Comparison of ENCODE assay signal across 8 mouse cellular contexts in the genomic region with DNA sequence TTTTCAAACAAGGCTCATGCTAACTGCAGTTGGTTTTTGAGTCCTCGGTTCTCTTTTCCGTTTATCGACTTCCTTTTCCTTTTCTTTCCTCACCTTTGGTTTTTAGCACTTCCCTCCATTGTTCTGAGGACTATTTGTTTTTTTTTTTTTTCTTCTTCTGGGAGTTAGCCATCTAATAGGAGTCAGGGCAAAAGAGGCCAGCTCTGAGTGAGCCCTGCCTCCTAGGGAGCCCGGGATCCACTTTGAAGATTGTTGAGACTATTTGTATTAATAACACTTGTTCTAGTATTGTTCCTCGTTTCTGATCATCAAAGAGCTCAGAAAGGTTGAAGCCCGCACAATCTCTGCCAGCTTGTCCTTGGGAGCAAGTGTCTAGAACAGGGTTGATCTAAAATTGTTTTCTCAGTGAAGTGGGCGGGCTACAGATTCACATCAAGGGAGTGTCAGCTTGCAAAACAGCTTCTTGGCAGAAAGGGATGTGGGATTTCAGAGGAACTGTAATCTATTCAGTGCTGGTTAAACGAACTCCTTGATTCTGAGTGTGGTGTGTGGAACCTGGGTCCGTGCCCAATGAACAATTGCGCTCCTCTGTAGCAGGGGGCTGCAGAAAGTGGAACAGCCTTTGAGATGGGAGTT.
DNase-seq lines count a peak whose midpoint lies in the region; ATAC-seq and TF ChIP-seq lines count a peak whose summit lies in the region.

No protein-coding gene starts in this region.

- intact Hi-C loops in heart, adult 2 months (cut with DNase I), result loop anchor here (5.0 kb wide), 1 partner anchor 94 kb away; no protein-coding TSS in a partner anchor
- intact Hi-C loops in left cerebral cortex, postnatal 4 days (cut with DNase I), result no loop called here

- no peak overlapping the region for H3K4me3 ChIP-seq in hindbrain, embryonic 15.5 days
- H3K4me3 ChIP-seq in hindbrain, embryonic 16.5 days (ENCODE audit: low read length), result no peak overlapping the region
- H3K4me3 ChIP-seq in heart, adult 2 months, result no peak overlapping the region

- no peak for TF ChIP-seq CTCF in heart, adult 2 months (IDR thresholded peaks at IDR 0.05)

- 0 out of 2 replicates have a peak, but pooled peaks have one; percentile 27 for ATAC-seq in hindbrain, embryonic 15.5 days (ENCODE audit: low FRiP score, low read depth)
- no peak; the same call in 1 of the 2 replicates for ATAC-seq in hindbrain, embryonic 16.5 days
- ATAC-seq in megakaryocyte-erythroid progenitor cell, adult 5-6 weeks (replicated peaks; ENCODE audit: low FRiP score, low TSS enrichment, poor library complexity, severe bottlenecking), result peak; percentile 75
- ATAC-seq in cerebellum, adult (ENCODE audit: insufficient number of reproducible peaks, low FRiP score, low TSS enrichment), result no peak

- H3K4me2 ChIP-seq in hindbrain, embryonic 15.5 days, result no peak overlapping the region
- H3K4me2 ChIP-seq in hindbrain, embryonic 16.5 days (ENCODE audit: low read length), result no peak overlapping the region

- TF ChIP-seq EP300 in heart, adult 2 months (IDR thresholded peaks at IDR 0.05; ENCODE audit: insufficient read depth, low read depth, low read length), result no peak

- H3K9me3 ChIP-seq in hindbrain, embryonic 15.5 days, result no peaks in the 10 kb centered on the region
- no peaks in the 10 kb centered on the region for H3K9me3 ChIP-seq in hindbrain, embryonic 16.5 days (ENCODE audit: control insufficient read depth, low read length)

- 0 out of 2 replicates have a peak overlapping the region, but pooled peaks have one; percentile 16 for H3K27ac ChIP-seq in hindbrain, embryonic 15.5 days (replicated peaks)
- H3K27ac ChIP-seq in hindbrain, embryonic 16.5 days (ENCODE audit: low read depth, low read length), result no peak overlapping the region
- H3K27ac ChIP-seq in heart, adult 2 months, result peak overlapping the region; percentile 72

- no peak overlapping the region for H3K9ac ChIP-seq in hindbrain, embryonic 15.5 days
- H3K9ac ChIP-seq in hindbrain, embryonic 16.5 days (ENCODE audit: low read depth, low read length), result no peak overlapping the region
- no peak overlapping the region for H3K9ac ChIP-seq in heart, adult 2 months (ENCODE audit: low read depth, low read length)

- no peak for TF ChIP-seq POLR2A in heart, adult 2 months (IDR thresholded peaks at IDR 0.05; ENCODE audit: insufficient read depth, low read depth, low read length)

- no peaks in the 10 kb centered on the region for H3K36me3 ChIP-seq in hindbrain, embryonic 15.5 days
- H3K36me3 ChIP-seq in hindbrain, embryonic 16.5 days (ENCODE audit: control insufficient read depth, insufficient read depth, low read length), result no peaks in the 10 kb centered on the region
- H3K36me3 ChIP-seq in heart, adult 2 months (ENCODE audit: control insufficient read depth, insufficient read depth, low read length), result peaks cover 4% of the 10 kb centered on the region

- H3K4me1 ChIP-seq in hindbrain, embryonic 15.5 days (replicated peaks), result peaks cover 8% of the 10 kb centered on the region; the same call in 1 of the 2 replicates
- H3K4me1 ChIP-seq in hindbrain, embryonic 16.5 days (ENCODE audit: control insufficient read depth, insufficient read depth, low read depth, low read length), result no peaks in the 10 kb centered on the region
- H3K4me1 ChIP-seq in heart, adult 2 months (ENCODE audit: control insufficient read depth, insufficient read depth, low read length), result peaks cover 9% of the 10 kb centered on the region

- no peaks in the 10 kb centered on the region for H3K79me2 ChIP-seq in heart, adult 2 months (replicated peaks; ENCODE audit: control insufficient read depth, insufficient read depth, low read length)

- peak; percentile 37 for DNase-seq in Muller cell, postnatal 12 days (ENCODE audit: inconsistent ontology term)
- DNase-seq in heart, adult 2 months, result peak in 1 of 2 experiments; percentile 44
- peak; percentile 71 for DNase-seq in left cerebral cortex, postnatal 4 days
- no peak for DNase-seq in ovary, postnatal 14 days (ENCODE audit: low spot score)

- 56% methylated on average over 10 of the region's 10 CpGs for WGBS in hindbrain, embryonic 15.5 days
- WGBS in hindbrain, embryonic 16.5 days, result 57% methylated on average over 10 of the region's 10 CpGs
- WGBS in heart, adult 2 months, result 27% methylated on average over 10 of the region's 10 CpGs

- no peaks in the 10 kb centered on the region for H3K27me3 ChIP-seq in hindbrain, embryonic 15.5 days
- no peaks in the 10 kb centered on the region for H3K27me3 ChIP-seq in hindbrain, embryonic 16.5 days (replicated peaks; ENCODE audit: control insufficient read depth, insufficient read depth, low read length)
- no peaks in the 10 kb centered on the region for H3K27me3 ChIP-seq in heart, adult 2 months (ENCODE audit: control insufficient read depth, insufficient read depth, low read length)

Comparison
In these comparisons a context has a peak if more than half of its experiments do, and no peak if none do; other contexts are left out.
1. ATAC-seq: peak in hindbrain, embryonic 15.5 days (single experiment) and megakaryocyte-erythroid progenitor cell, adult 5-6 weeks (single experiment); none in hindbrain, embryonic 16.5 days (single experiment) and cerebellum, adult (single experiment).